Mouse (Mus musculus) midbrain, embryonic 12.5 days (tissue): ENCODE results near the gene Faap20. TPM values are rescaled to one million over a fixed set of nuclear protein-coding genes. Genes with fewer than 3 reads are reported as not detected.

Experiments
- ATAC-seq: fragments of 200-750 bp; cut with Nextera tagmentation; 2 replicates; pipeline ENCODE4 v1.8.0; 2017; ENCODE audit warnings: low read depth, moderate TSS enrichment, moderate library complexity; ENCODE audit not compliant: low FRiP score
- H3K27ac ChIP-seq: fragments of 300-500 bp; sonication (generic); replicated peaks from 2 replicates; pipeline ENCODE4 v1.5.1; 2016; ENCODE audit warnings: mild to moderate bottlenecking
- H3K27me3 ChIP-seq: fragments of 300-500 bp; sonication (generic); 2 replicates; pipeline ENCODE4 v1.6.1; 2016; ENCODE audit warnings: mild to moderate bottlenecking
- H3K36me3 ChIP-seq: fragments of 300-500 bp; sonication (generic); 2 replicates; pipeline ENCODE4 v1.6.1; 2016
- H3K4me1 ChIP-seq: fragments of 300-500 bp; sonication (generic); 2 replicates; pipeline ENCODE4 v1.6.1; 2016
- H3K4me2 ChIP-seq: fragments of 300-500 bp; sonication (generic); replicated peaks from 2 replicates; pipeline ENCODE4 v1.6.1; 2016; ENCODE audit warnings: mild to moderate bottlenecking, moderate library complexity
- H3K4me3 ChIP-seq: fragments of 300-500 bp; sonication (generic); 2 replicates; pipeline ENCODE4 v1.5.1; 2016; ENCODE audit warnings: mild to moderate bottlenecking
- H3K9ac ChIP-seq: fragments of 300-500 bp; sonication (generic); replicated peaks from 2 replicates; pipeline ENCODE4 v1.6.1; 2016; ENCODE audit warnings: mild to moderate bottlenecking, moderate library complexity
- H3K9me3 ChIP-seq: fragments of 300-500 bp; sonication (generic); 2 replicates; pipeline ENCODE4 v1.6.1; 2016; ENCODE audit warnings: mild to moderate bottlenecking
- WGBS: fragments of 180-500 bp; shearing (Covaris S2); methylation state at CpG from one replicate; pipeline ENCODE4 v1.1.7; 2016; 5-methylcytosine and 5-hydroxymethylcytosine counted together
- polyA plus RNA-seq: library from polyadenylated mRNA; unstranded; fragments of >200 nt; fragmentation: Nextera tagmentation; extraction: Ambion mirVana; gene quantifications from 2 replicates; pipeline ENCODE4 v1.2.1, GENCODE M21; 2016

Gene Faap20
- polyA plus RNA-seq, 1 experiment from 2014 or later, result 102 TPM

- Histone ChIP-seq H3K27me3 (peaks cover 7% of the 10 kb centered on the region), H3K36me3 (no peaks in the 10 kb centered on the region), H3K4me3 (peak within 1 kb of the TSS; percentile 95), H3K27ac (peak within 1 kb of the TSS; percentile 94), H3K9me3 (no peaks in the 10 kb centered on the region), H3K4me1 (peaks cover 45% of the 10 kb centered on the region), H3K4me2 (peak within 1 kb of the TSS; percentile 98), H3K9ac (peak within 1 kb of the TSS; percentile 98)
- 0% methylated on average over 2 of the region's 63 CpGs for WGBS
- no peak for ATAC-seq
Observed at GRCm38 (mm10) chr4:155222552-155222840, 27.1 kb upstream of the Faap20 start, which contains the start of gene Ski. Gene Ski (minus strand): TSS chr4:155222592.

DNA sequence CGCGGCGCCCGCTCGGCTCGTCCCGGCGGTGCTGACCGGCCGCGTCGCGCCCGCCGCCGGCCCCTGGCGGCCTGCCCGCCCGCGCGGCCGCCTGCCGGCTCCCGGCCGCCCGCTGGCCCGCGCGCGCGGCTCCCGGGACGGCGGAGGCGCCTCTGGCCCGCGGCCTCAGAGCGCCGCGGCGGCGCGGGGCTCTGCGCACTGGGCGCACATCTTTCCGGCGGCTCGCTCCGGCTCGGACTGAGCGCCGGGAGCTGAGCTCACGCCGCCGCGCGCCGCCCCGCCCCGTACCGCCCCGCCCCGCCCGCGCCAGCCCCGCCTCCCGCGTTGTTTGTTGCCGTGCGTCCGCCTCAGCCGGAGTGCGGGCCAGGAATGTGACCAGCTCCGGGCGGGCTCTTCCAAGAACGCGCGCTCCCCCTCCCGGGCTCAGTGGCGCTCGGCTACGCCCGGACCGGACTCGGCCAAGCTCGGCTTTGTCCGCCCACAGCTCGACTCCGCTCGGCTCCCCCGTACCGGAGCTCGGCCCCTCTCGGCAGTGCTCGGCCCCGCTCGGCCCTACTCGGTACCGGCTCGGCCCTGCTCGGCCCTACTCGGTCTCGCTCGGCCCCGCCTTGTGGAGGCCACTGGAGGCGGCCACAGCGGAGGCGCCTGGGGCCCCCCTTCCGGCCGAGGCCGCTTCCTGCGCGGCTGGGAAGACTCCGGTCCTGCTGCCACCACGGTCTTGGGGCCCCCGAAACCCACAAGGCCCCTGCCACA lies 26.6 kb upstream of the Faap20 start:
- WGBS, result under 1% methylated on average over 52 of the region's 116 CpGs
- no peaks in the 10 kb centered on the region for H3K9me3 ChIP-seq
- no peaks in the 10 kb centered on the region for H3K36me3 ChIP-seq

DNA sequence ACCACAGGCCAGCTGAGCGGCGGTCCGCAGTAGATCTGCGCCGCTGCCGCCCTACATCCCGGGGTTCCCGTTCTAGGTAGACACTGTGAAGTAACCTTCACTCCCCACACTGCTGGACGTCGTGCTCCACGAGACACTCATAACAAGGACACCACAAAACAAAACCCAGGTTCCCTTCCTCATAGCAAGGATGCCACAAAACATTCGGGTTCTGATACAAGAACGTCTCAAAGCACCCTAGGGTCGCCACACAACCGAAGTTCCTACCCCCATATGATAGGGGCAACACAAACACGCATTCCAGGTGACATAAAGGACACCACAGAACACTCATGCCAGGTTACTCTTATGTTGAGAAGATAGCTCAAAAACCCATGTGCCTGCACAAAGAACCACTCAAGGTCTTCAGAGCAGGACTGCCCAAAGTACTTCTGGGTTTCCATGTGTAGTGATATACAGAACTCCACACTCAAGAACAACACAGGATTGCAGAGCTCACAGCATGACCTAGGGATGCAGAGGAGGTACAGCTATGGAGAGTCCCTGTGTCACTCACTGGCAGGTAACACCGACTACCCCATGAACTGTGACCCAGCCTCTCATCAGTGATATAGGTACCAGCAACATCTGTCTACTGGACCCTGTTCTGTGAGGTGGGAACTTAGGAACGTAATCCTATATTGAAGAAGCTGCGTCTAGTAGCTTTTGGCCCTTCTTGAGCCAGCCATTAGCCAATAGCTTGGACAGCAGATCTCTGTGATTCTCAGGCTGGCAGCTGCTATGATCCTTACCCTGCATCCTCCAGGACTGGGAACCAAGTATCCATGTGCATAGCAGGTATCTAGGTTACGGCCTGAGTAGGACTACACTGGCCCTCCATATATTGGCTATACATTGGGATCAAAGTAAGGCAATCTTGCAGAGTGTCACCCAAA lies 25.7 kb upstream of the Faap20 start:
- no peak for ATAC-seq
- Histone ChIP-seq H3K27ac (peak overlapping the region; percentile 94), H3K9ac (peak overlapping the region; percentile 86), H3K27me3 (peaks cover 7% of the 10 kb centered on the region), H3K9me3 (no peaks in the 10 kb centered on the region), H3K4me2 (peak overlapping the region; percentile 76), H3K36me3 (no peaks in the 10 kb centered on the region), H3K4me3 (peak overlapping the region; percentile 95), H3K4me1 (peaks cover 32% of the 10 kb centered on the region)
- 33% methylated on average over 20 of the region's 20 CpGs for WGBS

More for the DNA sequence above, 26.6 kb upstream of the Faap20 start:
- peak overlapping the region; percentile 94 for H3K27ac ChIP-seq
- H3K9ac ChIP-seq, result peak overlapping the region; percentile 86
- H3K4me1 ChIP-seq, result peaks cover 40% of the 10 kb centered on the region
- peak overlapping the region; percentile 76 for H3K4me2 ChIP-seq
- peaks cover 7% of the 10 kb centered on the region for H3K27me3 ChIP-seq
- peak overlapping the region; percentile 95 for H3K4me3 ChIP-seq
- ATAC-seq, result peak; percentile 100

DNA sequence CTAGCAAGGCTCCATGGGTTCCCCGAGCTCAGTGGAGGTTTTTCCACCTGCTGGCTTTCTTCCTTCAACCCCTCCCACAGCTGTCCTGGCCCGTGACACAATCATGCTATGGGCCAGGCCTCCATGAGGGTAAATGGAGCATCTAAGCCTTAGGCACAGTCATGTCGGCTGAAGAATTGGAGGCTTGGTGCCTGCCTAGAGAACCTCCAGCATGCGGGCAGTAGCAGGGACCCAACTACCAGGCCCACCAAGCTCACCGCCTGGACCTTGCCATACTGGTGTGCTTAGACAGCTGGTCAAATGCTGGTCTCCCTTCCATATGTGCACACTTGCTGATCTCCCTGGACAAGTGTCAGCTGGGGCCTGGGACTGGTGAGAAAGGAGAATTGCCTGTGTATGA lies 23.7 kb upstream of the Faap20 start:
- H3K27ac ChIP-seq, result no peak overlapping the region
- 82% methylated on average over 5 of the region's 5 CpGs for WGBS
- no peak for ATAC-seq
- peaks cover 11% of the 10 kb centered on the region for H3K4me1 ChIP-seq
- no peak overlapping the region for H3K4me2 ChIP-seq
- H3K9me3 ChIP-seq, result no peaks in the 10 kb centered on the region
- H3K36me3 ChIP-seq, result no peaks in the 10 kb centered on the region
- no peak overlapping the region for H3K9ac ChIP-seq
- no peak overlapping the region for H3K4me3 ChIP-seq
- H3K27me3 ChIP-seq, result peaks cover 7% of the 10 kb centered on the region

GRCm38 (mm10) chr4:155227986-155228385 lies 21.6 kb upstream of the Faap20 start:
- Histone ChIP-seq H3K36me3 (no peaks in the 10 kb centered on the region), H3K4me3 (no peak overlapping the region), H3K9me3 (no peaks in the 10 kb centered on the region), H3K27ac (no peak overlapping the region), H3K4me1 (peaks cover 5% of the 10 kb centered on the region), H3K27me3 (peaks cover 7% of the 10 kb centered on the region), H3K9ac (no peak overlapping the region), H3K4me2 (no peak overlapping the region)
- ATAC-seq, result no peak
- WGBS, result 94% methylated on average over 4 of the region's 4 CpGs

DNA sequence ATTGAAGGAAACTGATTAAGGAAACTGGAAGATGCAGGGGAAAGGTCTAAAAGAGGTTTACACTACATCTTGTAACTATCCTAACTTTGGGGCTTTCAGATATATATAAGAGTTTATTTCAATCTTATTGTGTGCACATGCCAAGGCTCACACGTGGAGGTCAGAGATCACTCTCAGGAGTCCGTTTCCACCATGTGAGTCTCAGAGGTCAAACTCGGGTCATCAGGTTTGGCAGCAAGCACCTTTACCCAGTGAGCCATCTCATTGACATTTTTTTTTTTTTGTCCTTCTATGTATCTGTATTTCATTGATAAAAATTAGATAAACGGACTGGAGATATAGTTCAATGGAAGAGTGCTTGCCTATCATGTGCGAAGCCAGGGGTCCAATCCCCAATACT lies 21.1 kb upstream of the Faap20 start:
- no peak overlapping the region for H3K4me3 ChIP-seq
- 79% methylated on average over 5 of the region's 5 CpGs for WGBS
- H3K9me3 ChIP-seq, result no peaks in the 10 kb centered on the region
- H3K36me3 ChIP-seq, result no peaks in the 10 kb centered on the region
- peaks cover 7% of the 10 kb centered on the region for H3K27me3 ChIP-seq
- H3K27ac ChIP-seq, result no peak overlapping the region
- peaks cover 6% of the 10 kb centered on the region for H3K4me1 ChIP-seq
- ATAC-seq, result no peak
- H3K4me2 ChIP-seq, result no peak overlapping the region
- no peak overlapping the region for H3K9ac ChIP-seq

- H3K9ac ChIP-seq, result no peak overlapping the region
- H3K9me3 ChIP-seq, result no peaks in the 10 kb centered on the region
- H3K4me3 ChIP-seq, result no peak overlapping the region
- no peak overlapping the region for H3K4me2 ChIP-seq
- H3K36me3 ChIP-seq, result no peaks in the 10 kb centered on the region
- 49% methylated on average over 10 of the region's 10 CpGs for WGBS
- peak overlapping the region; percentile 88 for H3K27ac ChIP-seq
- no peak; the same call in 1 of the 2 replicates for ATAC-seq
- no peaks in the 10 kb centered on the region for H3K27me3 ChIP-seq
- H3K4me1 ChIP-seq, result peaks cover 36% of the 10 kb centered on the region
Observed at GRCm38 (mm10) chr4:155233878-155234277, 15.7 kb upstream of the Faap20 start.

GRCm38 (mm10) chr4:155234371-155235310 lies 15.0 kb upstream of the Faap20 start:
- Histone ChIP-seq H3K4me2 (peak overlapping the region; percentile 44; the same call in 1 of the 2 replicates), H3K9ac (peak overlapping the region; percentile 28), H3K27me3 (peaks cover 3% of the 10 kb centered on the region; the same call in 1 of the 2 replicates), H3K4me1 (peaks cover 36% of the 10 kb centered on the region), H3K4me3 (no peak overlapping the region), H3K36me3 (no peaks in the 10 kb centered on the region), H3K27ac (peak overlapping the region; percentile 88), H3K9me3 (no peaks in the 10 kb centered on the region)
- WGBS, result 75% methylated on average over 8 of the region's 8 CpGs
- 0 out of 2 replicates have a peak, but pooled peaks have one; percentile 14 for ATAC-seq

- Histone ChIP-seq H3K4me1 (peaks cover 36% of the 10 kb centered on the region), H3K4me3 (no peak overlapping the region), H3K27ac (peak overlapping the region; percentile 88), H3K4me2 (peak overlapping the region; percentile 44), H3K9ac (peak overlapping the region; percentile 45), H3K9me3 (no peaks in the 10 kb centered on the region), H3K36me3 (no peaks in the 10 kb centered on the region), H3K27me3 (peaks cover 4% of the 10 kb centered on the region; the same call in 1 of the 2 replicates)
- ATAC-seq, result peak; percentile 78
- 20% methylated on average over 18 of the region's 18 CpGs for WGBS
Observed at GRCm38 (mm10) chr4:155235311-155236119, 14.1 kb upstream of the Faap20 start.

DNA sequence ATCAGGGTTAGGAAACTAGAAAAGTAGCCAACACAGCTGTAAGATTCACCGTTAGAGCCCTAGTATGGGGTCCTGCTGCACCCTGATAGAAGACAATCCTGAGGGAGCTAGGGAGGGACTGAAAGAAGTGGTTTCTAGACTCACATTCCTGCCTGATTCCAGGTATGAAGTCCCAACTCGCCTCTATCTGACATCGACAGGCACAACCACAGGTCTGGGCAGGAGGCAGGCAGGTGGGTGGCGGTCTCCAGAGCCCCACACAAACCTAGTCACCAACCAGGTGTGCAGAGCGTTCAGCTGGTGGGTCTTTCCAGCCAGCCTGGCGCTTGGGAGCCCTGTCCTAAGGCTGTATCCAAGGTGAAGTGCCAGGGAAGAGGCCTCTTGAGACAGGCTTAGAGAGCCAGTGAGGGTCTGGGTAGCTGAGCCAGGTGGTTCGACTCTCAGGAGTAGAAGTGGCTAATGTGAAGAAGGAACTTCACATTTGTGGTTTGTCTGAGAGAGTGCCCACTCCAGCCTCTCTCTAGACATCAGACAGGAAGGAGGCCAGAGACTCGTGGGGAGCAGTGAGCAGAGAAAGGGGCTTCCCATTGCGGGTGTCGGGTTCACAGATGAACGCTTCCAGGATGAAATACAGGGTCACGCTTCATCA lies 12.7 kb upstream of the Faap20 start:
- Histone ChIP-seq H3K4me3 (no peak overlapping the region), H3K36me3 (no peaks in the 10 kb centered on the region), H3K27me3 (peaks cover 4% of the 10 kb centered on the region; the same call in 1 of the 2 replicates), H3K9ac (no peak overlapping the region), H3K9me3 (no peaks in the 10 kb centered on the region), H3K4me2 (no peak overlapping the region), H3K27ac (no peak overlapping the region), H3K4me1 (peaks cover 36% of the 10 kb centered on the region)
- WGBS, result 82% methylated on average over 12 of the region's 12 CpGs
- no peak for ATAC-seq
